Mouse (Mus musculus) cerebellum, adult 8-10 months (tissue): ENCODE results near the gene Zdhhc8.

Source experiments
- DNase-seq: peaks from one replicate; pipeline ENCODE4 v3.0.0; 2022

The Zdhhc8 gene

DNA sequence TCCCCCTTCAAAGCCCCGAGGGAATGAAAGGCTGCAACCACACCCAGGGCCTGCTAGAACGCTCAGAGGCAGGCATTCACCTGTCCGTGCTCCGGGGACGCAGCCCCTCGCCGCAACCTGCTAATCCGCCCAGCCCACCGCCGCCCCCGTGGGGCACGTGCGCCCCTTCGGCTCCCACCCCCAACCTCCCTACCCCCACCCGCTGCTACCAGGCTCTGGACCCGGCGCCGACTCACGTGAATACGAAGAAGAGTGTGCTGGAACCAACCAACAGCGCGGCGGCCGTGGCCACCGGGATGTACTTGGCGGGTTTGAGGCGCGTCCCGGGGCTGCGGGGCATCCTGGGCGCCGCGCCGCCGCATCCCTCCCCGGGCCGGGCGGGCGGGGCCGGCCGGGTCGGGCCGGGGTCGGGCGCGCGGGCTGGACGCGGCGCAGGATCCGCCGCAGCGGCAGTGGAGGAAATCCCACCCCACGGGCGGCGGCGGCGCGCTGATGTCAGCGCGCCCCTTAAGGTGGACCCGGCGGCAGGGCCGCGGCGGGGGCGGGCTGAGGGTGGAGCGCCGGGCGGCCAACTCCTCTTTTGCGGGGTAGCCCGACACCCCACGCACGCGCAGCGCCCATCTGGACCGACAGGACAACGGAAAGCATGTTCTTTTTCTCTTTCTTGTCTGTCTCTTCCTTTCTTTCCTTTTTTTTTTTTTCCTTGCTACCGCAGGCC, at the start of gene Zdhhc8:
Zdhhc8 (minus strand) TSS at position 466 of the 718 bp plus-strand sequence.
- DNase-seq, result peak; percentile 71

DNA sequence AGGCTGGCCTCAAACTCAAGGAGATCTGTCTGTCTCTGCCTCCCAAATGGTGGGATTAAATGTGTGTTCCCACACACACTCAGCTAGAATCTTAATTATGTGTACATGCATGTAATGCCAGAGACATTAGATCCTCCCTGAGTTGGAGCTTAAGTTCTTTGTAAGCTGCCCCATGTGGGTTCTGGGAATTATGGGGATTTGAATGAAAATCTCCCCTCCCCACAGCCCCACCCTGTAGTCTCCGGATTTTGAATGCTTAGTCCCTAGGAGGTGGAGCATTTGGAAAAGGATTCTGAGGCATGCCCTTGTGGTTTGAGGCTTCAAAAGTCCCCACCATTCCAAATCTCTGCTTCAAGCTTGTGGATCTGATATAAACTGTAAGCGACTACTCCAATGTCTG, 40.2 kb upstream of the Zdhhc8 start:
- no peak for DNase-seq

DNA sequence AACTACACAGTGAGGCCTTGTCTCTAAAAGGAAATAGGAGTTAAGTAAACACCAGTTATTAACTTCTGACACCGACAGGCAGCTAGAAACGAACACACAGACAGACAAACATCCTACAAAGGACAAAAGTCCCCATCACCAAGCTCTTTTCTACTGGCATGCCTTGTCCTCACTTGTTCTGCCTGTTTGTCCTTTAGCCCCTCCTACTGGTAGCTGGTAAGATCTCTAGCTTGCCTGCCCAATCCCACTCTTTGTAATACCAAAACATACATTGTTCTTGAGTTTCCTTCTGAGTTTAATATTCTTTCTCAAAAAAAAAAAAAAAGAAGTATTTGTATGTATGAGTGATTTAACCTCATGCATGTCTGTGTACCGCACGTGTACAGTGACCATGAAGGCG, 33.2 kb upstream of the Zdhhc8 start:
- no peak for DNase-seq

DNA sequence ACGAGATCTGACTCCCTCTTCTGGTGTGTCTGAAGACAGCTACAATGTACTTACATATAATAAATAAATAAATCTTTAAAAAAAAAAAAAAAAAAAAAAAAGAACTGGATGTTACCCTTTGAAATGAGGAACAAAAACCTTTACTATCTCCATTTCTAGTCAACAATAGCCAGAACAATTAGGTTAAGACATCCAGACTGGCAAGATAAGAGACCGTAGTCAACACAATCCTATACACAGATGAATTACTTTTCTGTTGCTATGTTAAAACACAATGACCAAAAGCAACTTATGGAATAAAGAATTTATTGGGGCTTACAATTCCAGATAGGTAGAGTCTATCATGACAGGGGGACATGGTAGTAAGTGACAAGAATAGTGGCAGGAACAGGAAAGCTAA, 30.1 kb upstream of the Zdhhc8 start:
- no peak for DNase-seq

DNA sequence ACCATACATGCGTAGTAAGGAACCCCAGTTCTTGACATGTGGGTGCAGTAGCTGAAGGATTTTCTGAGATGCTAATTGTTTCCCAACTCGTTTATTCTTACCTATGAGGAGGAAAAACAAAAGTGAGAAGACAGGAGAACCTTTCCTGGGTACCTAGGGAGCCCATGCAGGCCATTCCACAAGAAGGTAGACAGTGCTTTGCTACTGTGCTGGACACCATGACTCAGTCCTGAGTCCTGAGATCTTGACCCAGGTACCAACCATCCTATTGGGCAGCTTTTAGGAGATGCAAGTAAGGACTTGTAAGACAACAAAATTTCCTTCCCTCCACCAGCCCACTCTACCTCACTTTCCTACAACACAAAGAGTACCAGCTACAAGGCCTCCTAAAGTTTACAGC, 23.3 kb upstream of the Zdhhc8 start, which contains the start of gene Gm49776:
Gm49776 (minus strand) TSS at position 101 of the 400 bp plus-strand sequence.
- DNase-seq, result no peak

DNA sequence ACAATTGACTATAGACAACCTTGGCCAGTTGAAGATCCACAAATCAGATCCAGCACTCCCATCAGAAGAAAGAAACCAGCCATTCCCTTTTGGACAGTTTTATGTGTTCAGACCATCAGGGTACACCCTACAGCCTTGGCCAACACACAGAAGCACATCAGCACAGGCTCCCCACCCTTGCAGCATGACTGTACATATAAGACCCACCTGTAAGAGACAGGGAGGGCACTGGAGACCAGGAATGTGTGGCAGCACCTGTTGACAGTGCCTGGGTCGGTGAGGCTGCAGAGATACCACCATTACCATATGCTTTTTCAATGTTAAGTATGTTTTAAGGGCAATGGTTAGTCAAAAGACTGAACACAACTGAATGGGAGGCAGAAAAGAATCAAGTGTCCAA, 18.9 kb upstream of the Zdhhc8 start:
- DNase-seq, result no peak

DNA sequence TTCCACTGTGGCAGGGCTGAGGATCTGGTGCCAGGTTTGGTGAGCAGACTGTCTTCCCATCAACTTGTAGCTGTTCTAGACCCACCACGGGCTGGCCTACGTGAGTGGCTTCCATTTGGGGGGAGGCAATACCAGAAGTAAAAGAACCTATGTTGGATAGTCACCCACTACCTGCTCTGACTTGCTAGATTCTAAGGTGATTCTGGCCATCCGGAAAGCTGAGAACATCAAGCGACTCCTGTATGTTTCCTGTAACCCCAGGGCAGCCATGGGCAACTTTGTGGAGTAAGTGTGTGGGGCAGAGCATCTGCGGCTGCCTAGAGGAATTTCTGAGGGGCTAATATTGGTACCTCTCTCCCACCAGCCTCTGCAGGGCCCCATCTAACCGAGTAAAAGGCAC, 17.8 kb upstream of the Zdhhc8 start:
- no peak for DNase-seq

DNA sequence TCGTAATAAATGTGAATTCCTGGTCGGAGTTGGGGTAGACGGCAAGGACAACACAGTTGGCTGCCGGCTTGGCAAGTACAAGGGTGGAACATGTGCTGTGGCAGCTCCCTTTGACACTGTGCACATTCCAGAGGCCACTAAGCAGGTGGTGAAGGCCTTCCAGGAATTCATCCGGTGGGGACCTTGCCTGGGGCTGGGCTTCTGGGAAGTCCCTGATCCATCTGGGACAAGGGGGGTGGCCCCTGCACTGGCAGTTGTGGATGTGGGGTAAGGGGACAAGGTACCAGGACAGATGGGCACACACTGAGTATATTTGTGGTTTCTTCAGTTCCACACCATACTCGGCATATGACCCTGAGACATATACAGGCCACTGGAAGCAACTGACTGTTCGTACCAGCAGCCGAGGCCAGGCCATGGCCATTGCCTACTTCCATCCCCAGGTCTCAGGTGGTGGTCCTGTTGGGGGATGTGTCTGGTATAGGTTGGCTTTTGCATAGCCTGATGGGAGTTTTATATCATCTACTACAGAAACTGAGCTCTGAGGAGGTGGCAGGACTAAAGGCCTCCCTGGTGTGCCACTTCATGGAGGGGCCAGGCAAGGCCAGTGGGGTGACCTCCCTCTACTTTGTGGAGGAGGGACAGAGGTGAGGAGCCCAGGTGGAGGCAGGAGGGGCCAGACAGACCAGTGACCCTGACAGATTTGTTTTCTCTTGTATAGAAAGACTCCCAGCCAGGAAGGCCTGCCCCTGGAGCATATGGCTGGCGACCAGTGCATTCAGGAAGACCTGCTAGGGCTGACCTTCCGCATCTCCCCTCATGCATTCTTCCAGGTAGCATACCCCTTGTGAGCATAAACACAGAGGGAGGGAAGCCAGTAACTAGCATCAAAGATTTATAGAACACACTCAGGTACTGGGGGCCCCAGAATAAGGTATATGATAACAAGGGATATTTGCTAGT, 16.2 kb upstream of the Zdhhc8 start:
- no peak for DNase-seq

DNA sequence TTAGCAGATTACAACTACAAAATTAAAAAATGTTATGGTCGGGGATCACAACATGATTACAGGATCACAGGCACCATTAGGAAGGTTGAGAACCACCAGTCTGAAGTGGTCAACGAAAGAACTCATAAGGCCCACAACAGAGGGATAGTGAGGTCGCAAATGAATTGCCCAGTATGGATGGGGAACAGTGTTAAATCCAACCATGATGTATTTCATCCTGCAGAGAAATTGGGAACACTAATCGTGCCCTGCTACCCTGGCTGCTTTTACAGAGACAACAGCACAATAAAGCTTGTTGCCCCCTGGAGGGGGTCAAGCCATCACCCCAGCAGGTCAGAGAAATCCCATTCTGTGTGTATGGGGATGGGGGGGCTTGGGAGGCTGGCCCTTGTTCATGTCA, 15.3 kb upstream of the Zdhhc8 start:
- no peak for DNase-seq

DNA sequence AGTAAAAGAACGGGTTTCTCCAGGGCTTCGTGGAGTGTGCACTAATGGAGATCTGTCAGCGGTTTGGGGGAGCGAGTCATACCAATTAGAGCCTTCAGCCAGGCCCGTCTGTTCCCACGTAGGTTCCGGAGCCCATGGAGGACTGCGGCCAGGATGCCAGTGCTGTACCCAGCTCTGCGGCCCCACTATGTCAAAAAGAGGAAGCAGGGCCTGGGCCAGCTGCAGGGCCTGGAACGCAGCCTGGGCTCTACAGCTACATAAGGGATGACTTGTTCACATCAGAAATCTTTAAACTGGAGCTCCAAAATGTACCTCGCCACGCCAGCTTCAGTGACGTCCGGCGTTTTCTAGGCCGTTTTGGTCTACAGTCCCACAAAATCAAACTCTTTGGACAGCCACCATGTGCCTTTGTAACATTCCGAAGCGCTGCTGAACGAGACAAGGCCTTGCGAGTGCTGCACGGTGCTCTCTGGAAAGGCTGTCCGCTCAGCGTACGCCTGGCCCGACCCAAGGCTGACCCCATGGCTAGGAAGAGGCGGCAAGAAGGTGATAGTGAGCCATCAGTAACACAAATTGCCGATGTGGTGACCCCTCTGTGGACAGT, 14.5 kb upstream of the Zdhhc8 start:
- DNase-seq, result peak; percentile 60

DNA sequence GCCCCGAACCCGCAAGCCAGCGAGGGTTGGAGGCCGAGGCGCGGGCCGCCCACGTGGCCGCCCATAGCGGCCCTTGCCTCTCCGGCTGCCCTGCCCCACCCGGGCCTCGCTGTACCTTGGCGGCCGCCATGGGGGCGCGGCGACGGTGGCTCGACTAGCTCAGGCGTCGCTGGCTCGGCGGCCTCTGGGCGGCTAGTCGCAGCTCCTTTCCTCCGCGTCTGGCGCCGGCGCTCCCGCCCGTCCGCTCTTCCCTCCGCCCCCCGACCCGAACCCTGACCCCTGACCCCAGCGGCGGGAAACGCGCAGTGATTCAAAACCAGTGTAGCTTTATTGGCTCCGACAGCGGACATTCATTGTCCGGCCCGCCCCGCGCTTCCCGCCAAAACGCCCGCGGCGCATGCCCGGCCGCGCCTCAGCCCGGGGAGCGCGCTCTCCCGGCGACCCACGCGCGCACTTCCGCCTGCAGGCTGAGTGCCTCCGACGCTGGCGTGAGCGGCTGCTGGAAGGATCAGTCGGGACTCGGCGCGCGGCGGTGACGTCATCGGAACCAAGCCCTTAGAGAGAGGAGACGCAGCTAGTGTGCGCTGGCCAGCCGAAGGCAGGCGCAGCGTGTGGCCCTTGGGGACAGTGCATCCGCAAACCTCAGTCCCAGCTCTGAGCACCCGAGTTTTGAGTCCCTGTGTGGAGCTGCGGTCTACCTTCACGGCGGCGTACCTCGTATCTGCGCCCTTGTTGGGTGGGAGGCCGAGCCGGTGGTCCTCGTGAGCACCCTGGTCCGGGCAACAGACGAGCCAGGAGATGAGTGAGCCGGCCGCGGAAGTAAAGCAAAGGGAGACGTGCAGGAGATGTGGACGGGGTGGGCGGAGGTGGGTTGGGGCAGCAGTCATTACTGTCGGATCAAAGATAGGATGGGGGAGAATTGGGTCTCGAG, 13.8 kb upstream of the Zdhhc8 start, which contains the start of the genes Trmt2a and Ranbp1:
Trmt2a (plus strand) TSS at position 247 of the 931 bp plus-strand sequence.
Ranbp1 (minus strand) TSS at position 300 of the 931 bp plus-strand sequence.
- peak; percentile 97 for DNase-seq

DNA sequence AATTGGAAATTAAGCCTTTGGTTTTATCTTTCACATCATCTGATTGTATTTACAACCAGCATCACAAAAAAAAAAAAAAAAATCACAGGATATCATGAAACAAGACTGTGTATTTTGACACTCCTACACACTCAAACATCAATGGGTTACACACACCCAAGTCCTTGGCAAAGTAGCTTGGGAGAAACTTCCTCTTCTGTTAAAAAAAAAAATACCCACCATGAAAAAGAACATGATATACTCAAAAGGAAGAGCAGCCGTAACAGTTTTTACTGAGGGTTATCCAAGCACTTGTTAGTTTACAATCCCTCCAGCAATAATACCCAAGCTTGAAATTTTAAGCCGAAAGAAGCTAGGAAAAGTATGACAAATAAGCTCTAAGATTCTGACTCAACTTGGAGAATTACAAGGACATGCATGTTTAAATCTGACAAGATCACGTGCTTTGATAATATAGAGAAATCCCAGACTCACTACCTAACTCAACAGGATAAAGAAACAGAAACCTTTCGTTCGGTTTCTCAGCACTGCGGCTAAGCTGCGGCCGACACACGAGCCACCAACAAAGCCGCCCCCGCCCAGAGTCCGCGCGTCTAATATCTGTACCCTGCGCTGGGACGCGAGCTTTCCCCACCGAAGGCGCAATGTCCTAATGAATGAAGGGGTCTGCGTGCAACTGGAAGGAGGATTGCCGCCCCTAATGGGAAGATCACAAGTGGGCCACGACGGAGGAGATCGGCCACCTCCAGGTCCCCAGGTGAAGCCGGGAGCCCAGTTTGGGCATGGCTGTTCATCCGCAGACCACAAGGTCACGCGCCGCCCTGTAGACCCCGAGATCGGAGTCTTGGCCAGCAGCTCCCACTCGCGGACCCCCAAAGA, 12.8 kb upstream of the Zdhhc8 start:
- DNase-seq, result no peak

DNA sequence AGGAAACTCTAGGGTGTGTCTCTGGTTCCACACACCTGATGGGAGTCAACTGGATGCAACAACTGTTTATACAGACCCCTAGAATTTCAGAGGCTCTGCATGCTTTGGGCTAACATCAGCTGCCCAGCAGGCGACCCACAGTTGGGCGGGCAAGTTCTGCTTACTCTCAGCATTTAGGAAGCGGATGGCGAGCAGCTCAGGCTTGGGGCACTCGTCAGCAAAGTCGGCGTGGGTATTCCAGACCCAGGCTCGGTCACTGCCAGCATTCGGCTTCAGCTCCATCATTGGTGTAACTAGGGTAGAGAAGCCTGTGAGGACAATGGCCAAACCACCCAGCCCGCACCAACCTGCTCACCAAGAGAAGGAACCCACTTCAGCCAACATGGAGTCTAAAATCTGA, 6.6 kb upstream of the Zdhhc8 start:
- no peak for DNase-seq

DNA sequence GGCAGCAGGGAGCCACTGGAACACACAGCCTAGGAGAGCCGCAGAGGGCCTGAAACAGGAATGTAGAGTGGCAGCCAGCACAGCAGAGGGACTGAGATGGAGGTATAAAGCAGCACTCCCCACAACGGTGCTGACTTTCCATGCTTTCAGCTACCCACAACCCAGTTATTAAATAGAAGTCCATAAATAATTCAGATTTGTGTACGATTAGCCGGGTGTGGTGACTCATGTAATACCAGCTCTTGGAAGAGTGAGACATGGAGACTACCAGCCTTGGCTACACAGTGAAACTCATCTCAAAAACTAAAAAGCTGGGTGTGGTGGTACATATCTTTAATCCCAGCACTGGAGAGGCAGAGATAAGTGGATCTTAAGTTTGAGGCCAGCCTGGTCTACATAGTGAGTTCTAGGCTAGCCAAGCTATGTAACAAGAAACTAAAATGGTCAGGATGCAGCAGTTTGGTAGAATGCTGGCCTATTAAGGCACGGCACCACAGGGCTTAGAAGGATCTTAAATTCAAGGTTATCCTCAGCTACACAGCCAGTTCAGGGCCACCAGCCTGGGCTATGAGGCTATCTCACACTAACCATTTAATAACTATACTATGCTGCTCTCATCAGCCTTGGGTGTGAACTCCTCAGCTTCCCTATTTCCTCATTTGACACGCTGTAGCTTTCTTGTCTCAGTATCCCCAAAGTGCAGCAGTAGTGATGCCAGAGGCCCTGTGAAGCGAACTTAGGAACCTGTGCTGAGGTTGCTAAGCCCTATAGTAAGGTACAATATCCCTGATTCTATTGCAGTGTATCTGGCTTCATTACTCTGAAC, 2.0 kb upstream of the Zdhhc8 start:
- DNase-seq, result no peak

DNA sequence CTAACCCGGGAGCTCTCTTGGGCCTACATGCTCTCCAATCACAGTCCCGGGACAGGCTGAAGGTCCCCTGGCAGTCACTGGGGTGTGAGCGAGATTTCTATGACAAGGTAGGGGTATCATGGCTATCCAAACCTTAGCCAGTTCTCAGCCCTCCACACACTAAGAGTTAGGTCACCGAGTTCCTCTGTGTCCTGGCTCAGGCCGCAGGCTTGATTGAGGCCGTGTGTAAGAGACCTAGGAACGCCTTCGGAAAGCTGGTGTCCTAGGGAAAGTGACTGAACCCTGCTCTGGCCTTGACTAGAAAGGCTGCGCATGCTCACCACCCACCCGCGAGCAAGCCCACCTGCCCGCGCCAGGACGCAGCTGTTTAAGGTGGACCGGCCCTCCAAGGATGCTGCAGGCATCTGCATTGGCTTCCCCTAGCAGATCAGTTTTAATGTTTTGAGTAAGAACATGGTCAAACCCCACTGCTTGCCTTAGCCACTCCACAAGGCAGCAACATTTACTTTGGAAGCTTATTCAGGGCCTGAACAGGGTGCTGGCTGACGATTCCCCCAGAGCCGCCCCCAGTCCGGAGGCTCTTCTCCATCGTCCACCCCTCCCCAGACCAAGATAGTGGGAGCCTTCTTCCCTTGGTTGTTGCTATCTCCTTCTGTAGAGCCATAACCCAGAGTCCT, 591 bp upstream of the Zdhhc8 start:
- peak; percentile 64 for DNase-seq

DNA sequence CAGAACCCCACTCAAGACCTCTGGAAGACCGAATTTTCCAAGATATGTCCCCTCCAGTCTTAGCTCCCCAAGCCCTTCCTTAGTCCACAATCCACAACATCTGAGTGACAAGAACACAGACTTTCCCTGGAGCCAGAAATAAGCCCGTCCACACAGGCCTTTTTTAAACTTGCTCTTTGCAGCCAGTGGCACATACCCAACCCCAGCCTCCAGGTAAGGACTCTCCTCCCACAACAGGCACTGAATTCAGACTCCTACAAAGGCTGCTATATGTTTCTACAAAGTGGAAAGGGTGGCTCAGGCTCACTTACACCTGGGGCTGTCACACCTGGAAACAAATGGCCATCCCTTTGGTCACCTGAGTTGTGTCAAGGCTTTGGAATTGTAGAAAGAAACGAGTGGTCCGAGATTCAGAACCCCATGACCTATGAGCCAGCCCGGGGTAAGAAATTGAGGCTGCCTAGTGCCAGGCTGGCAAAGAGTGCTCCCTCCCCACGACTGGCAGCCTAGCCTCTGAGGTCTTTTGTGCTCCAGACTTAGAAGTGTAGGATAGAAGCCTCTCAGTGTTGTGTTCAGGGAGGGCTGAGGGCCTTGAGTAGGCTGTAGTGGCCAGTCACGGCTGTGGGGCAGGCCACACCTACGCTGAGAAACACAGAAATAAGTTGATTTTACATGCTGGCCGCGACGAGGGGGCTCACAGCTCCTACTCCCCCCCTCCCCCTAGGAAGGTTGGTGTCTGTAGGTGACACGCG, 841 bp downstream of the Zdhhc8 start:
- no peak for DNase-seq

DNA sequence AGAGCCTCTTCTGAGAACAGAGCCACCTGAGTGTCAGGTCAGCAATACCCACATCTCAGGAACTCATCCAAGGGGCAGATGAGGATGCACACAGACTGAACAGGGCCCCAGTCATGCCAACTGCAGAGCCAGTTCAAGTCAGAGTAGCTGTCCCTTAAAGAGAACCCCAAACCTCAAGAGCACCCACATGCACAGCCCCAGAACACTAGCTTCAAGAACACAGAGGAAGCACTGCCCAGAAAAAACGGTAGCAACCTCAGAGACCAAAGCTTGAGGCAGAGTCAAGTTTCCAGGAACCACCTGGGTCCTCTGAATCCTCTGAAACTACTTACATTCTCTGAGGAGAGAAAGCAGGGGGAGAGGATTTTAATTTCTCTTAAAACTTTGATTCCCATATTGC, 1.5 kb downstream of the Zdhhc8 start:
- DNase-seq, result no peak

DNA sequence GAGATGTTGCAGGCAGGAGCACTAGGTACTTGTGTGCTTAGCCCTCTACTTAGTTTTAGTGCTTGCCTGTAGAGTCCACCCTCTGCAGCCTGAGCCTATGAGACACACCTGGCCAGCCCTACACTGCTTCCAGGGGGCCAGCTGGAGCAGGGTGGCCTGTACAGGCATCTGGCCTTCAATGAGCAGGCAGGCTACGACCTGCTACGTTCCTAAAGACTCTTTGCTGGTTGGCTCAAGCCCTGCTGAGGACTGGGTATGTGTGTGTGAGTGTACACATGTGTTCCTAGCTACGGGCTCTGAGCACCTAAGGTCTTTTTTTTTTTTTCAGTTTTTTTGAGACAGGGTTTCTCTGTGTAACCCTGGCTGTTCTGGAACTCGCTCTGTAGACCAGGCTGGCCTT, 3.5 kb downstream of the Zdhhc8 start:
- DNase-seq, result no peak

DNA sequence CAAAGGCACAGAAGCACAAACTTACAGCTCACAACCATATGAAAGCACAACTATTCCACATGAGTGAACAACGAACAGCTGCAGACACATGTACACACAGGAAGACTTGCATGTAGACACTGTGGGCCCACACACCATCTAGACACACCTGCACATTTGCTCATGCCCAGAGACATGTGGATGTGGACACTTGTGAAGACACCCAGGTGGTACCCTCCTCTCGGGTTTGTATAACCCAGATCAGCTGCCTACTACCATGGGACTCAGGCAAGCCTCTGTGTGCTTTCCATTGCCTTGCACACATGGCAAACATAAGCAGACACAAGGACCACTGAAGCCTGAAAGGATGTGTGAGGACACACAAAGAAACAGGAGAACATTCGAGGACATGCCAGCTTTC, 3.9 kb downstream of the Zdhhc8 start:
- no peak for DNase-seq
